ENCODE assay signal across 9 mouse cellular contexts in genomic region chr17:12688427-12689110, GRCm38 (mm10). TPM values are rescaled to one million over a fixed set of nuclear protein-coding genes. Genes with fewer than 3 reads are reported as not detected.
A peak's percentile ranks its signal among the peaks of the same experiment; 100 is the strongest.
DNase-seq lines count a peak whose midpoint lies in the region; ATAC-seq lines count a peak whose summit lies in the region.
"Had no signal": no experiment of that assay in that cellular context is flagged by ENCODE, and none has a peak within 500 bp of the region (broad histone marks: within the 10 kb centered on the region; RNA-seq: fewer than 3 reads in every experiment).

No protein-coding gene starts in this region.

- peaks cover 22% of the 10 kb centered on the region for H3K36me3 ChIP-seq in midbrain, embryonic 11.5 days (ENCODE audit: control insufficient read depth, insufficient read depth, low read length)
- H3K36me3 ChIP-seq in midbrain, embryonic 10.5 days = peaks cover 100% of the 10 kb centered on the region
- H3K36me3 ChIP-seq in heart, embryonic 10.5 days = peaks cover 100% of the 10 kb centered on the region
- peaks cover 49% of the 10 kb centered on the region for H3K36me3 ChIP-seq in lung, embryonic 16.5 days (ENCODE audit: control insufficient read depth, insufficient read depth, low read length)

- 95% methylated on average over 20 of the region's 20 CpGs for WGBS in midbrain, embryonic 11.5 days
- WGBS in midbrain, embryonic 10.5 days = 96% methylated on average over 20 of the region's 20 CpGs
- WGBS in heart, embryonic 10.5 days = 75% methylated on average over 20 of the region's 20 CpGs
- 51% methylated on average over 20 of the region's 20 CpGs for WGBS in lung, embryonic 16.5 days

- no peak for ATAC-seq in midbrain, embryonic 11.5 days (ENCODE audit: low FRiP score)
- peak; percentile 77 for ATAC-seq in lung, embryonic 16.5 days (ENCODE audit: low read depth)
- no peak for ATAC-seq in activated CD4-positive, CD25-positive, alpha-beta regulatory T cell, adult 4 months

- no peaks in the 10 kb centered on the region for H3K4me1 ChIP-seq in midbrain, embryonic 11.5 days (ENCODE audit: control insufficient read depth, insufficient read depth, low read length)
- no peaks in the 10 kb centered on the region for H3K4me1 ChIP-seq in midbrain, embryonic 10.5 days
- peaks cover 19% of the 10 kb centered on the region for H3K4me1 ChIP-seq in heart, embryonic 10.5 days
- H3K4me1 ChIP-seq in lung, embryonic 16.5 days (replicated peaks; ENCODE audit: control insufficient read depth, insufficient read depth, low read length) = peaks cover 10% of the 10 kb centered on the region; the same call in 1 of the 2 replicates
- H3K4me1 ChIP-seq: liver, embryonic 15.5 days had no signal

- H3K9ac ChIP-seq in midbrain, embryonic 11.5 days (ENCODE audit: low read length) = no peak overlapping the region
- no peak overlapping the region for H3K9ac ChIP-seq in lung, embryonic 16.5 days (ENCODE audit: low read length)
- H3K9ac ChIP-seq: liver, embryonic 15.5 days had no signal

- H3K4me2 ChIP-seq in midbrain, embryonic 11.5 days = no peak overlapping the region
- no peak overlapping the region for H3K4me2 ChIP-seq in lung, embryonic 16.5 days (ENCODE audit: low read depth, low read length)
- H3K4me2 ChIP-seq: liver, embryonic 15.5 days had no signal

- H3K9me3 ChIP-seq in midbrain, embryonic 11.5 days (ENCODE audit: control insufficient read depth, low read length) = no peaks in the 10 kb centered on the region
- H3K9me3 ChIP-seq in midbrain, embryonic 10.5 days (replicated peaks) = no peaks in the 10 kb centered on the region
- H3K9me3 ChIP-seq in heart, embryonic 10.5 days = no peaks in the 10 kb centered on the region
- H3K9me3 ChIP-seq in lung, embryonic 16.5 days (ENCODE audit: control insufficient read depth, low read length) = no peaks in the 10 kb centered on the region
- H3K9me3 ChIP-seq: liver, embryonic 15.5 days had no signal

- H3K27me3 ChIP-seq in midbrain, embryonic 11.5 days (ENCODE audit: control insufficient read depth, insufficient read depth, low read length) = no peaks in the 10 kb centered on the region
- no peaks in the 10 kb centered on the region for H3K27me3 ChIP-seq in midbrain, embryonic 10.5 days (ENCODE audit: low read depth, poor library complexity, severe bottlenecking)
- H3K27me3 ChIP-seq in heart, embryonic 10.5 days (ENCODE audit: insufficient read depth, poor library complexity, severe bottlenecking) = no peaks in the 10 kb centered on the region
- H3K27me3 ChIP-seq in lung, embryonic 16.5 days (ENCODE audit: control insufficient read depth, insufficient read depth, low read depth, low read length) = no peaks in the 10 kb centered on the region
- H3K27me3 ChIP-seq: liver, embryonic 15.5 days had no signal

- intact Hi-C loops in left cerebral cortex, postnatal 36 days (cut with DNase I) = no loop called here

- DNase-seq in midbrain, embryonic 11.5 days (ENCODE audit: low spot score, missing footprints) = peak; percentile 35
- no peak for DNase-seq in midbrain, embryonic 10.5 days (ENCODE audit: low spot score)
- DNase-seq in cerebellum, adult 18-20 months = peak; percentile 74 to 76
- DNase-seq in heart, embryonic 10.5 days (ENCODE audit: low spot score) = no peak
- no peak for DNase-seq in frontal cortex, postnatal 36 days (ENCODE audit: low spot score in 2 of 2)
- DNase-seq in left cerebral cortex, postnatal 36 days (ENCODE audit: low spot score in 2 of 2) = no peak

- no peak overlapping the region for H3K27ac ChIP-seq in midbrain, embryonic 11.5 days (ENCODE audit: low read depth, low read length)
- H3K27ac ChIP-seq in midbrain, embryonic 10.5 days (replicated peaks) = no peak overlapping the region
- H3K27ac ChIP-seq in heart, embryonic 10.5 days = peak overlapping the region; percentile 57; the same call in 1 of the 2 replicates
- H3K27ac ChIP-seq in lung, embryonic 16.5 days (ENCODE audit: low read length) = peak overlapping the region; percentile 69
- H3K27ac ChIP-seq: liver, embryonic 15.5 days had no signal

- H3K4me3 ChIP-seq in midbrain, embryonic 11.5 days (ENCODE audit: low read depth, low read length) = no peak overlapping the region
- no peak overlapping the region for H3K4me3 ChIP-seq in midbrain, embryonic 10.5 days
- no peak overlapping the region for H3K4me3 ChIP-seq in heart, embryonic 10.5 days
- H3K4me3 ChIP-seq in lung, embryonic 16.5 days (ENCODE audit: low read length) = no peak overlapping the region
- H3K4me3 ChIP-seq: liver, embryonic 15.5 days had no signal

RNA-seq across cellular contexts. Expression of gene Slc22a1, which starts 12.9 kb away (rescaled TPM):
- polyA plus RNA-seq in midbrain, embryonic 11.5 days (2014; fragmentation: Nextera tagmentation; extraction: Ambion mirVana) = not detected in 2 replicates
- not detected in 2 replicates for polyA plus RNA-seq in midbrain, embryonic 10.5 days (2016; fragmentation: Nextera tagmentation; extraction: Ambion mirVana)
- 0.39 and 1.1 TPM in 2 replicates for polyA plus RNA-seq in heart, embryonic 10.5 days (2016; fragmentation: Nextera tagmentation; extraction: Ambion mirVana)
- 9.1 and 12.7 TPM in 2 replicates for polyA plus RNA-seq in lung, embryonic 16.5 days (2015; fragmentation: Nextera tagmentation; extraction: Ambion mirVana)
- polyA plus RNA-seq in activated CD4-positive, CD25-positive, alpha-beta regulatory T cell, adult 4 months (2017; shearing (Covaris generic)) = under 1 TPM in 1 of 2 experiments, not detected in 1; 0.81 TPM
- 1 to 10 TPM in 1 of 2 experiments, under 1 TPM in 1; 0.72 to 1.1 TPM for total RNA-seq in left cerebral cortex, postnatal 36 days (2021)

Comparison
In these comparisons a context has a peak if more than half of its experiments do, and no peak if none do; other contexts are left out.
1. DNase-seq: peak in midbrain, embryonic 11.5 days (single experiment) and cerebellum, adult 18-20 months (2 of 2); none in midbrain, embryonic 10.5 days (single experiment), heart, embryonic 10.5 days (single experiment), frontal cortex, postnatal 36 days (0 of 2) and left cerebral cortex, postnatal 36 days (0 of 2).
2. H3K27ac ChIP-seq: peak in heart, embryonic 10.5 days (single experiment) and lung, embryonic 16.5 days (single experiment); none in midbrain, embryonic 11.5 days (single experiment) and midbrain, embryonic 10.5 days (single experiment).